Mouse (Mus musculus) adrenal gland, adult 2 months (tissue): Measurements from ENCODE around the gene Ska2. TPM values are rescaled to one million over a fixed set of nuclear protein-coding genes. Genes with fewer than 3 reads are reported as not detected.

Experiments used
- DNase-seq: peaks from one replicate; pipeline ENCODE4 v3.0.0; 2021
- long read RNA-seq: library from polyadenylated mRNA; stranded (forward); transcript quantifications from one replicate; pipeline ENCODE4 v2.0.0, GENCODE M21; 2021
- polyA plus RNA-seq: library from polyadenylated mRNA; depleted of rRNA; stranded (reverse); fragments of >200 nt; gene quantifications from 2 replicates; pipeline ENCODE4 v1.2.3, GENCODE M21; 2012; rRNA removed
- total RNA-seq, 2 experiments: library from RNA; stranded (reverse); gene quantifications; 2 replicates each; pipeline ENCODE4 v1.2.3; 2021

The Ska2 gene
- total RNA-seq (1 to 10 TPM; 4.6 to 6.7 TPM), polyA plus RNA-seq (0.90 and 0.94 TPM in 2 replicates)
- long read RNA-seq, partial matches to known transcripts: 0 of 2 reads
- long read RNA-seq, other reads (novel, unspliced or antisense): 0 of 2 reads

DNA sequence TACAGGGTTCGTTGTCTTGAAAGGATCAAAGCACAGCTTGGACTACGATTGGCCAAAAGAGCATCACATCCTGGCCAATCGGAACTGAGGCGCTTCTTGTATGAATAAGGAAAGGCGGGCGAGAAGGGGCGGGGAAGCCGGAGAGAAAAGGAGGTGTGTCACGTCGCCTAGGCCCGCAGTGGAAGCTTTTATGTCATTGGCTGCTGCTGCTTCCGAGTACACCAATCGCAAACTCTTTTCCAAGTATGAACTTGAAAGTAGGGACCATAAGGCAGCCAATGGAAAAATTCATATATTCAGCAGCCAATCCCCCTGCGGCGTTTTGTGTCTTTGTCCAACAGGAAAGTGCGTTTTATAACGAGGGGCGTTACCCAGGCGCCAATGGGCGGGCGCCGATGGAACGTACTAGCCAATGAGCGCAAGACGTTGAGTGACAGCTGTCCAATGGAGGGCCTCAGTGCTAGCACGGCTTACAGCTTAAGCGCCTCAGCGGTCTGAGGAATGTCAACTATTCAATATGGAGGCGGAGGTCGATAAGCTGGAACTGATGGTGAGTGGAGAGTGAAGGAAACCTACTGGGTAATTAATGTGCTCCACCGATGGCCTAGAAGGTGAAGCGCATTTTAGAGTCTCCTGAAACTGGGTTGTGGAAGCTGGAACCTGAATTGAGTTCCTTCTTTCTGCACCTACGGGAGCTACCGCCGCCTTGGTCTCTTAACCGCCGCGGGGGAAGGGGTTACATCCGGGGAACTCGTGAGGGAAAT is at the start of gene Ska2:
Ska2 (plus strand) TSS at position 480 of the 764 bp plus-strand sequence.
- peak; percentile 98 for DNase-seq

DNA sequence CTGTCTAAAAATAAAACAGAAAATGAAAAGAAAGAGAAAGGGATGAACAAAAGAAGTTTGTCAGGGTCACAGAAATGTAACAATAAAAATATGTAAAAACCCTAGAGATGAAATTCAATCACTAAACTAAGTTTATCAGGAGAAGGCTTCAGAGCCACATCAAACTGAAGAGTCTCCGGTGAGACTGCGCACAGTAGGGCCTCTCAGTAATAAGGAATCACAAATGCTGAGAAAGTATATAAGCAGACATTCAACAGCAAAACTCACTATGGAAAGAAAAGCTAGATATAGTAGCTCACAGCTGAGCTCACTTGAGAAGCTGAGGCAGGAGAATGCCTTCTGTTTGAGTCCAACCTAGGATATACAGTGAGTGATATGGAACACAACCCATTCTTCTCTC is 48.6 kb upstream of the Ska2 start:
- no peak for DNase-seq

- DNase-seq: no peak
These were observed 46.9 kb upstream of the Ska2 start for GRCm38 (mm10) chr11:87062087-87062486.

GRCm38 (mm10) chr11:87073343-87073865 is 35.6 kb upstream of the Ska2 start:
- peak; percentile 80 for DNase-seq

DNA sequence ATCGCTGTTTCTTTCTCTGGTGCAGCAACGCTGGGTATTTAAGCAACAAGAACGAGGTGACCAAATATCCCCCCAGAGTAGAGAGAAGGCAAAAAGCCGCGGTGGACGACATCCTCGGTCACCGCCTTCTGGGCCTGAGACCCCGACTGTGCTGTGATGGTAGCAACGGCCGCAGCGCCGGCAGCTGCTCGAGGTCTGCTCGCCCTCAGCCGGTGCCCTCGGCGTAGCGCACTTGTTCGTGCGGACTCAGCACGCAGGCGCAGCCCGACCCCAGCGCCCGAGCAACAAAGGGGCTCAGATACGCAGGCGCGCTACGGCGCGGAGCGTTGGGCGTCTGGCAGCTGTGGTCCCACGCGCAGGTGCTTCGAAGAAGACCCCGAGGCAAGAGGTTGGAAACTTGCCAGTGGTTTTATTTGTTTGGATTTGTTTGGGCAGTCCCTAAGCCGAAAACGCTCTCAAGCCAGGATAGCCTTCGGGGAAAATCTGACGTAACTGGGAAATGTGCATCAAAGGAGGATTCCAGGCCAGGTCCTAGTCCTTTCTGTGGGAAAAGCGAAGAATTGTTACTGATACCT is 35.1 kb upstream of the Ska2 start, which contains the start of gene Gdpd1:
Gdpd1 (minus strand) TSS at position 197 of the 575 bp plus-strand sequence.
- peak; percentile 93 for DNase-seq

DNA sequence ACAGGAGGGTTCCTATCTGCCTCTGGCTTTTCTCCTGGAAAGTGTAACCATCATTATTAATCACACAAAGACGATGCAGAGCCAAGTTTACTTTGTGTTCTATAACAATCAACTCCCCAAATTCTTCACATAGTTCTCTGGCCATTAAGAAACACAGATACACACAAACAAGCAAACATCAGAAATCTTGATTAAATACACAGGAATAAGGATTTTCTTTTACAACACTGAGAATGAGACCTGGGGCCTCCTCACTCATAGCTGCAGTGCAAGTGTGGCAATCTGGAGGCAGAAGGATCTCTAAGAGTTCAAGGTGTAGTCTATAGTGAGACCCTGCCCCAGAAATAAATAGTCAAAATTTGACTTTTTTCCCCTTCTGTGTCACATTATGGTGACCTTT is 25.3 kb upstream of the Ska2 start:
- DNase-seq: no peak

DNA sequence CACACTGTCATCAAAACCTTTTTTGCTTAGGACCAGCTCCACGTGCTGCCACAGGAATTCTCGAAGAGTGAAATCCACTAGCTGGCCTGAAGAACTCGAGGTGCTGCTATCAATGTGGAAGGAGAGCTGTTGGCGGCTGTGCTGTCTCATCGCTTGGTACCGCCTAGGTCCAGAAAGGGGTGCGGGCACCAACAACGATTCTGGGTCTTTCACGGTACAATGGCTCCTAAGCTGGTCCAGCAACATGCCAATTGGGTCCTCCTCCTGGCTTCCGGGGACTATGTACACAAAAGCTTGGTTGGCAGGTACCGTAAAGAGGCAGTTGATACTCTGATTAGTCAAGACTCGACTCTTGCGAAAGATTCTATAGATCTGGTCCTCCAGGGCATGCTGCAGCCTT is 23.6 kb upstream of the Ska2 start:
- DNase-seq: no peak

DNA sequence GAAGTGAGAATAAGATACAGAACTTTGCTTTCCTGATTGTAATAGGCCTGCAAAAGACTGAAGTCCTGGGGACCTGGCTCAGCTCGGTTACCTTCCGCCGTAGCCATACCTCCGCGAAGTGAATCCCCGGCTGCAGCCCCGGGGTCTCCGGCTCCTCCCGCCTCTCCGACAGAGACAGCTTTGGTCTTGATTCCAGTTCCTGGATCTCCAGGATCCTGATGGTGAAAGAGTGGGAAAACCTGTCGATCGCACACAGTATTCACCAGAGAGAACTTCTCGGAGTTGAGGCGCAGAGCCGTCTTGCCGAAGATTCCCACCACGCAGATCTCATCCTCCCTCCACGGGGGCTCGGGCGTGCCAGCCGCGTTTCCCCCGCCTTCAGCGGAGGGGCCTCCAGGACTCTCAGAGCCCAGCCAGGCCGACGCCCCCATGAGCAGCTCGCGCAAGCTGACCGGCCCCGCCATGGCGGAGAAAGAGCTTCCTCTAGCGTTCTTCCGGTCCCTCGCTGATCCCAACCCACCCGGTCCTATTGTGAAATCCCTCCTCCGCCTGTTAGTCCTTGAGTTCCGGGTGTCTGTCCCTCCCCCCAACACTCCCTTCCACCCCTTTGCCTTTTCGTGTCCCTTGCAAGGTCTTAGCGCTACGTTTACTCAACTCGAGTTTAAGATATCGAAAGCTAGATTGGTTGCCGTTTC is 22.6 kb upstream of the Ska2 start, which contains the start of gene Smg8:
Smg8 (minus strand) TSS at position 485 of the 695 bp plus-strand sequence.
- DNase-seq: peak; percentile 91

DNA sequence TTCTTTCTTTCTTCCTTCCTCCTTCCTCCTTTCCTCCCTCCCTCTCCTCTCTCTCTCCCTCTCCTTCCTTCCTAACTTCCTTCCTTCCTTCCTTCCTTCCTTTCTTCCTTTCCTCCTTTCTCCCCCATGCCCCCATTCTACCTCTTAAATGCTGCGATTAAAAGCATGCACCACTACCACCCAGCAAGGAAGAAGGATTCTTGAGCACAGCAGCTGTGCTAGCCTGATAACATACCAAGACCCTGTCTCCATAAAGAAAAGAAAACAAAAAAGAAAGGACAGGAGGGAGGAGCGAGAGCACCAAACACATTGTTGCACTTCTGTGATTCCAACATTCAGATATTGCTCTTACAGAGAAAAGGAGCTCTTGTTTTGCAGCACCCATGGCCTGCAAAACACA is 21.9 kb upstream of the Ska2 start:
- no peak for DNase-seq

DNA sequence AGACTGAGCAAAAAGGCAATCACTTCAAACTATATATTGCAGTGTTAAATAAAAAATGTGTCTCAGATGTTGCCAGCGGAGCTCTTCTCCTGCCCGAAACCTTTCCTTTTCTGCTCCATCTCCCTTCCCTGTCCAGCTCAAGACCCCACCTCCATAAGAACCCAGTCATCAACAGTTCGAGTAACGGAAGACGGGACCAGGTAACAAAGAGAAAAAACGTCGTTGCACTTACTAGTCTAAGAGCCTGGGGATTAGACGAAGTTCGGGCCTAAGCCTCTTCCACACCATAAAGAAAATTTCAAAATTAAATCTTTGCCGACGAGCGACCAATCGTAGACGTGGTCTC is 652 bp upstream of the Ska2 start, which contains the start of gene Prr11:
Prr11 (minus strand) TSS at position 300 of the 346 bp plus-strand sequence.
- no peak for DNase-seq

GRCm38 (mm10) chr11:87109519-87110171 is 611 bp downstream of the Ska2 start:
- DNase-seq: peak; percentile 45

DNA sequence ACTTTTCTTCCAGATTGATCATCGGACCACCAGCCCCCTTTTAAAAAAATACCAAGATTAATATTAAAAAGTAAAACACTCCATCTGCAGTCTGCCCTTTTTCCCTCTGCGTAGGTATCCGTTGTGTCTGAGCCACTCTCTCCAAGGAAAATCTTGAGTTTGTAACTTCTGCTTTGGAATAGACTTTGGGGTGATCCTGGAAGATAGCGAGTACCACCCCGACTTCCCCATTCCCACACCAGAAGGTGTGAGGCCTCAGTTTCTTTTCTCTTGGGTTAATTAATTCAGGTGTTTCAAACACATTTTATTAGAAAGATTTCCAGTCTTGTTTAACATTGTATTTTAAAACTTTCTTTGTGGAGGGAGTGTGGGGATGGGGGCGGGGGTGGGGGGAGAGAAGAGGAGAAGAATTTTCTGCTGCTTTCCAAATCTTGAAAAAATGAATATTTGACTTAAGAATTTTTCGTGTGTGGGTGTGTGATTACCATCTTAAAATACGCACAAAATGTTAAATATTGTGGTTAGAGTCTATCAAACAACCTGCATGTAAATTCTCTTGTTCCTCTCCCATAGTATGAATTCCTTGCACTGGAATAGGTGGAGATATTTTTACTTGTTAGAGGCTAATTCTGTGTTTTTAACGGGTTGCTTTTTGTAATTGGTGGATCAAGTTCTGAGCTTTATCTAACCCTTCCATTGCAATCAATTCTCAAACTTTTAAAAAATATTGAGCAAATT is 1.3 kb downstream of the Ska2 start:
- DNase-seq: no peak

DNA sequence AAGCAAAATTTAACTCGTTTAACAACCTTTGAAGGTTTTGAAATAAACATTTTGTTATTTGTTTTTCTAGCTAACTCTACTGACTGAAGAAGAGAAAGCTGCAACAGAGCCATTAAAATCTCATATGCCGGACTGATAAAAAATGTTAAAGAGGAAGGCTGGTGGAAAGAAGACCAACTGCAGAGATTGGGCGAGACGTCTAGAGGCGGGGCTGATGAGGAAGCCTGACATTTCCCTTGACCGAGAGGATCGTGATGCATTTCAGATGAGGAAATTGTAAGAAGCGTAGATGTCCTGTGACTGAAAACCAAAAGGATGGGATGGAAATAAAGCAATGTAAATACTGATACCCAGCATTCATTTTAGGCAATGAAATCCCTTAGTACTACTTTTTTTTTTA is 12.8 kb downstream of the Ska2 start:
- DNase-seq: no peak

DNA sequence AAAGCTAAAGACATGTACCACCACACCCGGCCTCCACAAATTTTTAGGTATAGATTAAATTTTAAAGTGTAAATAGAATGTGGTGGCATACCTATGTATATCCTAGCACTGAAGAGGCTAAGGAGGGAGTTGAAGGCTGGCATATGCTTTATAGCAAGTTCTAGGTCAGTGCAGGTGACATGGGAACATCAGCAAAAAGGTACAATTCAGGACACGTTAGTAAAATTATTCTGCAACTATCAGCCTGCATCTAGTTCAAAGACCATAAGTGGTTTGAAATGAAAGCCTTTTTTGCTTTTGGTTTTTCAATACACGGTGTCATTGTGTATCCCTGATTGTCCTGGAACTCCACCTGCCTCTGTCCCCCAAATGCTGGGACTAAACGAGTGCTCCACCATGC is 16.5 kb downstream of the Ska2 start:
- no peak for DNase-seq

GRCm38 (mm10) chr11:87126281-87126823 is 17.3 kb downstream of the Ska2 start:
- DNase-seq: no peak

- DNase-seq: peak; percentile 93
These were observed 18.1 kb downstream of the Ska2 start, which contains the start of gene Trim37 for GRCm38 (mm10) chr11:87126824-87127816. TSS of gene Trim37 (plus strand) at chr11:87127077.

DNA sequence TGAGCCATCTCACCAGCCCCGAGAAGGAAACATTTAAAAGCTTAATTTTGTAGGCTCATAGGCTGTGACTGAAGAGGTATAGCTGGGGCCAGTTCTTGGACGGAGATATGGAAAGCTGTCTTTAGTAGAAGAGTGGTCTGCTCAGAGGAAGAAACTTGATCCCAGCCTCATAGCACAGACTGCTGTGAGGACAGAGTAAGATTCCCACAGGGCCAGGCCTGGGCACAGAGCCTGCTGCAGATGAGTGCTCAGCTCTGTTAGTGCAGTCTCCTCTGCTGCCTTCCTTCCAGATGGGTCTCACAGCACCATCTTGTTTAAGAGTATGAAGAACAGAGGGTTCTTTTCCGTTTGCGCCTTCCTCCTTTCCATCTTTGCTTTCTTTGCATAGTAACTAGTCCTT is 27.2 kb downstream of the Ska2 start:
- DNase-seq: no peak

GRCm38 (mm10) chr11:87158012-87158411 is 49.0 kb downstream of the Ska2 start:
- no peak for DNase-seq

DNA sequence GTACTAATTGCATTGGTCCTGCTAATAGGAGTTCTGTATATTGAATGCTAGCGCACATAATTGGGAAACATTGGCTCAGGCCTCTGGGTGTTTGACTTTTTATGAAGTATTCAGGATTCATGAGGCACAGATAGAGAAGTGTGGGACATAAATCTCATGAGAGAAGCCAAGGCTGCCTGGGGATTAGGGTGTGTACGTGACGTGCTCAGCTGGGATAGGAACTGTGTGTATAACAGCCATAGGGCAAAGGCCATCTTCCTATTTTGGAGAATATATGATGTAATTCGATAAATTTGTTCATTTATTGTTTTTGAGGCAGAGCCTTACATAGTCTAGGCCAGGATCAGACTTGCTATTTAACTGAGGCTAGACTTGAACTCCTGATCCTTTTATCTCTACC is 53.7 kb downstream of the Ska2 start:
- no peak for DNase-seq

DNA sequence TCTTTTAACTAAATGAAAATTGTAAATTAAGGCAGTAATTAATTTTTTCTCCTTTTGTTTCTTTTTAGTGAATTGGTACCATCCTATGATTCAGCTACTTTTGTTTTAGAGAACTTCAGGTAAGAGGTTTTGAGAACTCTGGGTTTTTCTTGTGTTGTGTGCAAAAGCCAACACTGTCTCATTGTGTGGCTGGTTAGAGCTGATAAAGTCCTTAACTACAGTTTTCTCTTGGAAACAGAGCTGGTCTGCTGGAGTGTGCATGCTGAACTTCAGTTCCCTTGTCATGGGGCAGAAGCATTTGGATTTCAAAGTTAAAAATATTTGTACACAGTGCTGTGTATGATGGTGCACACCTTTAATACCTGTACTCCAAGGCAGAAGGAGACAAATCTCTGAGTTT is 54.7 kb downstream of the Ska2 start:
- no peak for DNase-seq
